Mouse (Mus musculus): ENCODE measurements around the gene Ces2f. TPM values are rescaled to one million over a fixed set of nuclear protein-coding genes. Genes with fewer than 3 reads are reported as not detected.
"Not testable (repeated sequence)": the region's sequence is repeated elsewhere in the genome, so short reads cannot be mapped to it uniquely, and the experiment has no call there.

Ces2f gene
- not detected in 2 replicates for polyA plus RNA-seq (2012; rRNA removed)

- no peak within 1 kb of the TSS for H3K4me3 ChIP-seq (ENCODE audit: insufficient read depth, low read length)
- no peak within 1 kb of the TSS for H3K27ac ChIP-seq (ENCODE audit: insufficient read depth, low read length)
- TF ChIP-seq POLR2A (IDR thresholded peaks at IDR 0.05; ENCODE audit: extremely low read depth, insufficient read depth, low read length), result no peak
- TF ChIP-seq CTCF (IDR thresholded peaks at IDR 0.05; ENCODE audit: extremely low read depth, insufficient read depth, low read length), result no peak
- H3K4me1 ChIP-seq (ENCODE audit: control insufficient read depth, insufficient read depth, low read length), result no peaks in the 10 kb centered on the region
These were observed at the start of gene Ces2f for GRCm38 (mm10) chr8:104947056-104947455. Gene Ces2f (plus strand): TSS chr8:104947356.

- TF ChIP-seq POLR2A (IDR thresholded peaks at IDR 0.05; ENCODE audit: extremely low read depth, insufficient read depth, low read length) (no peak), CTCF (IDR thresholded peaks at IDR 0.05; ENCODE audit: extremely low read depth, insufficient read depth, low read length) (no peak)
- H3K4me1 ChIP-seq (ENCODE audit: control insufficient read depth, insufficient read depth, low read length), result no peaks in the 10 kb centered on the region
- no peak overlapping the region for H3K27ac ChIP-seq (ENCODE audit: insufficient read depth, low read length)
- no peak overlapping the region for H3K4me3 ChIP-seq (ENCODE audit: insufficient read depth, low read length)
These were observed 45.4 kb upstream of the Ces2f start for GRCm38 (mm10) chr8:104901746-104902145.

GRCm38 (mm10) chr8:104907111-104907510 lies 40.0 kb upstream of the Ces2f start:
- Histone ChIP-seq H3K4me1 (ENCODE audit: control insufficient read depth, insufficient read depth, low read length) (no peaks in the 10 kb centered on the region), H3K27ac (ENCODE audit: insufficient read depth, low read length) (no peak overlapping the region), H3K4me3 (ENCODE audit: insufficient read depth, low read length) (no peak overlapping the region)
- TF ChIP-seq CTCF (IDR thresholded peaks at IDR 0.05; ENCODE audit: extremely low read depth, insufficient read depth, low read length) (no peak), POLR2A (IDR thresholded peaks at IDR 0.05; ENCODE audit: extremely low read depth, insufficient read depth, low read length) (no peak)

GRCm38 (mm10) chr8:104909021-104909420 lies 38.1 kb upstream of the Ces2f start:
- H3K27ac ChIP-seq (ENCODE audit: insufficient read depth, low read length); H3K4me3 ChIP-seq (ENCODE audit: insufficient read depth, low read length); H3K4me1 ChIP-seq (ENCODE audit: control insufficient read depth, insufficient read depth, low read length): not testable (repeated sequence)

GRCm38 (mm10) chr8:104909651-104910050 lies 37.5 kb upstream of the Ces2f start:
- H3K27ac ChIP-seq (ENCODE audit: insufficient read depth, low read length); H3K4me1 ChIP-seq (ENCODE audit: control insufficient read depth, insufficient read depth, low read length); H3K4me3 ChIP-seq (ENCODE audit: insufficient read depth, low read length): not testable (repeated sequence)

GRCm38 (mm10) chr8:104925972-104926596 lies 21.1 kb upstream of the Ces2f start, which contains the start of gene Ces2e:
Gene Ces2e (plus strand): TSS chr8:104926260.
- no peak within 1 kb of the TSS for H3K4me3 ChIP-seq (ENCODE audit: insufficient read depth, low read length)
- TF ChIP-seq POLR2A (IDR thresholded peaks at IDR 0.05; ENCODE audit: extremely low read depth, insufficient read depth, low read length), result no peak
- TF ChIP-seq CTCF (IDR thresholded peaks at IDR 0.05; ENCODE audit: extremely low read depth, insufficient read depth, low read length), result no peak
- no peak within 1 kb of the TSS for H3K27ac ChIP-seq (ENCODE audit: insufficient read depth, low read length)
- H3K4me1 ChIP-seq (ENCODE audit: control insufficient read depth, insufficient read depth, low read length), result no peaks in the 10 kb centered on the region

- Histone ChIP-seq H3K4me3 (ENCODE audit: insufficient read depth, low read length) (no peak overlapping the region), H3K27ac (ENCODE audit: insufficient read depth, low read length) (no peak overlapping the region), H3K4me1 (ENCODE audit: control insufficient read depth, insufficient read depth, low read length) (no peaks in the 10 kb centered on the region)
- TF ChIP-seq POLR2A (IDR thresholded peaks at IDR 0.05; ENCODE audit: extremely low read depth, insufficient read depth, low read length), result no peak
- no peak for TF ChIP-seq CTCF (IDR thresholded peaks at IDR 0.05; ENCODE audit: extremely low read depth, insufficient read depth, low read length)
These were observed 19.9 kb upstream of the Ces2f start for GRCm38 (mm10) chr8:104927301-104927700.

GRCm38 (mm10) chr8:104944665-104945064 lies 2.5 kb upstream of the Ces2f start:
- Histone ChIP-seq H3K4me3 (ENCODE audit: insufficient read depth, low read length) (no peak overlapping the region), H3K4me1 (ENCODE audit: control insufficient read depth, insufficient read depth, low read length) (no peaks in the 10 kb centered on the region), H3K27ac (ENCODE audit: insufficient read depth, low read length) (no peak overlapping the region)
- TF ChIP-seq CTCF (IDR thresholded peaks at IDR 0.05; ENCODE audit: extremely low read depth, insufficient read depth, low read length) (no peak), POLR2A (IDR thresholded peaks at IDR 0.05; ENCODE audit: extremely low read depth, insufficient read depth, low read length) (no peak)

GRCm38 (mm10) chr8:104949031-104949430 lies 1.9 kb downstream of the Ces2f start:
- H3K27ac ChIP-seq (ENCODE audit: insufficient read depth, low read length), result no peak overlapping the region
- H3K4me3 ChIP-seq (ENCODE audit: insufficient read depth, low read length), result no peak overlapping the region
- TF ChIP-seq CTCF (IDR thresholded peaks at IDR 0.05; ENCODE audit: extremely low read depth, insufficient read depth, low read length), result no peak
- TF ChIP-seq POLR2A (IDR thresholded peaks at IDR 0.05; ENCODE audit: extremely low read depth, insufficient read depth, low read length), result no peak
- H3K4me1 ChIP-seq (ENCODE audit: control insufficient read depth, insufficient read depth, low read length), result no peaks in the 10 kb centered on the region

GRCm38 (mm10) chr8:104961537-104961961 lies 14.4 kb downstream of the Ces2f start, which contains the start of gene Ces2g:
Gene Ces2g (plus strand): TSS chr8:104961718.
- Histone ChIP-seq H3K4me1 (ENCODE audit: control insufficient read depth, insufficient read depth, low read length) (no peaks in the 10 kb centered on the region), H3K27ac (ENCODE audit: insufficient read depth, low read length) (no peak within 1 kb of the TSS), H3K4me3 (ENCODE audit: insufficient read depth, low read length) (no peak within 1 kb of the TSS)
- TF ChIP-seq POLR2A (IDR thresholded peaks at IDR 0.05; ENCODE audit: extremely low read depth, insufficient read depth, low read length) (no peak), CTCF (IDR thresholded peaks at IDR 0.05; ENCODE audit: extremely low read depth, insufficient read depth, low read length) (no peak)
